Mouse (Mus musculus): ENCODE measurements at regions not wholly inside any gene's neighbourhood (a gene's known extent, or its start where the extent isn't known, plus 50 kb on each side); places are given as distances from the start of the nearest gene placed in this dataset.

DNA sequence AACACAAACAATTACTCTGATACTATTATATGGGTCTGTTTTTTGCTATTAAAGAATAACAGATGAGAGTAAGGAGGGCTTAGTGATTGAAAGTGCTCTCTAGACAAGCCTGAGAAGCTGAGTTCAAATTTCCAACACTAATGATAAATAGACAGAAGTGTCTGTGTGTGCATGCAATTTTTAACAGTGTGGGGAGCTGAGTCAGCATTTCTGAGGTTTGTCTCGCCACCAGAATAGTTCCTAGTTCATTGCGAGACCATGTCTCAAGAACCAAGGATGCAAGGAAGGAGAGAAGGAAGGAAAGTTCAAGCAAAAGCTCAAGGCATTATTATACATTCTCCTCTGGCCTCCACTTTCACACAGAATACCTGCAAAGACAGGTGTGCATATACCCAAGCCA, 259.7 kb upstream of the Dmac1 start:
- H3K9me3 ChIP-seq: no peaks in the 10 kb centered on the region
- H3K36me3 ChIP-seq: no peaks in the 10 kb centered on the region
- H3K27me3 ChIP-seq: no peaks in the 10 kb centered on the region
- no peaks in the 10 kb centered on the region for H3K4me1 ChIP-seq (replicated peaks)
- ATAC-seq (ENCODE audit: low read depth): no peak
- H3K4me3 ChIP-seq: no peak overlapping the region
- 84% methylated on average over 2 of the region's 2 CpGs for WGBS
- H3K4me2 ChIP-seq: no peak overlapping the region
- no peak overlapping the region for H3K9ac ChIP-seq
- H3K27ac ChIP-seq (replicated peaks): no peak overlapping the region

DNA sequence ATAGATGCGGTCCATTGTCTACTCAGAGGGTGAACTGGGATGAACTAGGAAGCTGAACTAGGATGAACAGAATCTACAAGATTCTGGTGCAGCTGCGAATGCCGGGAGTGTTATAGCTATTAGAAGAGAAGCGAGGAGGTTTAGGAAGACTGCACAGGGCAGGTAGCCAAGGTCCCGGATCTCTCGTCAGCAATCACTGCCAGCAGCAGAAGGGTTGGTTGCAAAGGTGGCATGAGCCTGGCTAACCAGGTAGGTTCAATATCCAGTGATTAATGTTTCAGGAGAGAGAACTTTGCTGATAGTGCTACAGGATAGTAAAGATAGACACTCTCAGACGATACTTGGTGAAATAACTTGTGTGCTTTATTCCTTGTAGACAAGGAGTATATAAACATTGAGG, 257.0 kb upstream of the Dmac1 start:
- Histone ChIP-seq H3K36me3 (no peaks in the 10 kb centered on the region), H3K4me2 (no peak overlapping the region), H3K27ac (replicated peaks) (no peak overlapping the region), H3K4me3 (no peak overlapping the region), H3K27me3 (no peaks in the 10 kb centered on the region), H3K9ac (no peak overlapping the region), H3K4me1 (replicated peaks) (no peaks in the 10 kb centered on the region), H3K9me3 (no peaks in the 10 kb centered on the region)
- ATAC-seq (ENCODE audit: low read depth): no peak
- WGBS: 94% methylated on average over 7 of the region's 7 CpGs

DNA sequence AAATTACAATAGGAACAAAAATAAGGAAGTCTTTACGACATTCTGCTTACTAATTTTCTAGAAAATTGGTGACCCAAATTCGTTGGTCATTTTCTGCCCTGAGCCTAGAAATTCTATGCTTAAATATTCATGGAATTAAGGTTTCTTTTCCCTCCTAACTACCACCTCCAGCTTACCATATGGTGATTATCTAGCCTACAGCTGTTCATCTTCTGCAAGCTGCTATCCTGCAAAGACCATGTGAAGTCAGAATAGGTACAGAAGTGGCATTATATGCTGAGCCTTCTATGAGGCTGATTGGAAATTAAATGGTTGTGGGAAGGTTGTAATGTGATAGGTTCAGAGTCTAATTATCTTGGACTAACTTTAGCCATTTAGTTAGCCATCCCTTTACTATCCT, 251.5 kb upstream of the Dmac1 start:
- Histone ChIP-seq H3K9me3 (no peaks in the 10 kb centered on the region), H3K4me2 (no peak overlapping the region), H3K27me3 (no peaks in the 10 kb centered on the region), H3K36me3 (no peaks in the 10 kb centered on the region), H3K4me3 (no peak overlapping the region), H3K9ac (no peak overlapping the region), H3K27ac (replicated peaks) (no peak overlapping the region), H3K4me1 (replicated peaks) (no peaks in the 10 kb centered on the region)
- WGBS: 83% methylated on average over 2 of the region's 2 CpGs
- ATAC-seq (ENCODE audit: low read depth): no peak

DNA sequence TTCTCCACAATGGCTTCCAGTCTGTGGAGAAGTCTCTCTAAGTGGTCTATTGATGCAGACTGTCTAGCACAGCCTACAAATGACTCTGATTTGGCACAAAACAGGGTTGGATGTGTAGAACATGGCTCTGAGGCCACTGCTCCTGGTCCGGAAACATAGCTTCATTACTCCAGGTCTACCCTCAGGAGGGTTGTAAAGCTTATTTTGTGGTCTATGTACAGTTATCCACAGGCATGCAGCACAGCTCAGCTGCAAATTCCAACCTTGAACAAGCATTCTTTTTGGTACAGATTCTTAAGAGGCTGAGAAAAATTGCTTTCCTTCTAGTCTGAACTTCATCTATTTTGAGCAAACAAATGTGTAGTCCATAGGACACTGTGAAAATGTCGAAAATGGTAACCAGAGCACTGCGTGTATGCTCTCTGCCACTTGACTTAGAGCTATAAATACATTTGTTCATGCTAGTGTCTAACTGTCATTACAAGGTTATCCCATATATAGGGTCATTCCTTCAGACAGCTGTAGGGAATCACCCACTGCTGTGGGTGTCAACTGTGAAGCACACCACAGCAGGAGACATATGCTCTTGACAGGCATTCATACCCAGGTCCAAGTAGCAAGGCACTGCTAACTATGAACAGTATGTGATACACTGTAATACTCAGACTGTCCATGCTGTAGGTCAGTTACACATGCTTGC, 239.5 kb upstream of the Dmac1 start:
- ATAC-seq (ENCODE audit: low read depth): no peak
- Histone ChIP-seq H3K4me2 (no peak overlapping the region), H3K27ac (replicated peaks) (no peak overlapping the region), H3K9ac (no peak overlapping the region), H3K36me3 (no peaks in the 10 kb centered on the region), H3K4me1 (replicated peaks) (no peaks in the 10 kb centered on the region), H3K27me3 (no peaks in the 10 kb centered on the region), H3K9me3 (no peaks in the 10 kb centered on the region), H3K4me3 (no peak overlapping the region)
- WGBS: 89% methylated on average over 3 of the region's 3 CpGs
